In genomic region chr9:65827344-65828015, GRCm38 (mm10) we compare ENCODE assay signal across 8 mouse cellular contexts. TPM values are rescaled to one million over a fixed set of nuclear protein-coding genes. Genes with fewer than 3 reads are reported as not detected.
DNase-seq lines count a peak whose midpoint lies in the region; ATAC-seq lines count a peak whose summit lies in the region.

Gene Zfp609, minus strand, starts transcription at chr9:65827564.

- peak; percentile 95 to 97 for DNase-seq in adrenal gland, adult 18-20 months (ENCODE audit: low spot score in 2 of 2)
- DNase-seq in embryo, embryonic 10.5 days (ENCODE audit: low spot score) = peak; percentile 98
- DNase-seq in gastrocnemius, postnatal 25 days = peak; percentile 89
- peak; percentile 100 for DNase-seq in intestine, embryonic 14.5 days (ENCODE audit: low spot score)
- peak; percentile 94 to 95 for DNase-seq in left cerebral cortex, postnatal 10 days (ENCODE audit: extremely low spot score in 1 of 2, low spot score in 2 of 2)
- peak; percentile 96 to 97 for DNase-seq in right cerebral cortex, postnatal 10 days (ENCODE audit: low spot score in 2 of 2)
- peak; percentile 95 for DNase-seq in urinary bladder, postnatal 14 days (ENCODE audit: low spot score)

- H3K9ac ChIP-seq in intestine, embryonic 14.5 days (ENCODE audit: low read length) = peak within 1 kb of the TSS; percentile 96

- H3K36me3 ChIP-seq in intestine, embryonic 14.5 days (ENCODE audit: control insufficient read depth, insufficient read depth, low read length) = no peaks in the 10 kb centered on the region

- H3K4me1 ChIP-seq in intestine, embryonic 14.5 days (replicated peaks; ENCODE audit: control insufficient read depth, insufficient read depth, low read length) = peaks cover 36% of the 10 kb centered on the region

- peak; percentile 90 for ATAC-seq in intestine, embryonic 14.5 days (replicated peaks; ENCODE audit: low FRiP score, low TSS enrichment, low read depth)
- ATAC-seq in megakaryocyte progenitor cell, adult 5-6 weeks (replicated peaks; ENCODE audit: poor library complexity) = peak; percentile 78

- no peaks in the 10 kb centered on the region for H3K9me3 ChIP-seq in intestine, embryonic 14.5 days (ENCODE audit: control insufficient read depth, low read length)

- H3K4me2 ChIP-seq in intestine, embryonic 14.5 days (ENCODE audit: low read length) = peak within 1 kb of the TSS; percentile 90

- WGBS in intestine, embryonic 14.5 days = under 1% methylated on average over 64 of the region's 76 CpGs

- H3K4me3 ChIP-seq in intestine, embryonic 14.5 days (ENCODE audit: low read depth, low read length) = peak within 1 kb of the TSS; percentile 77

- H3K27me3 ChIP-seq in intestine, embryonic 14.5 days (replicated peaks; ENCODE audit: control insufficient read depth, insufficient read depth, low read length) = no peaks in the 10 kb centered on the region

- peak within 1 kb of the TSS; percentile 98 for H3K27ac ChIP-seq in intestine, embryonic 14.5 days (ENCODE audit: low read depth)

- intact Hi-C loops in left cerebral cortex, postnatal 10 days (cut with DNase I) = loop anchor here (5.0 kb wide), 1 partner anchor 130 kb away; no protein-coding TSS in a partner anchor

RNA-seq across cellular contexts. Expression of gene Zfp609, which starts in this region (rescaled TPM):
- total RNA-seq in adrenal gland, adult 18-20 months (2021) = 10 to 100 TPM; 19.6 to 24.4 TPM
- 10 to 100 TPM; 15.1 to 20.6 TPM for total RNA-seq in gastrocnemius, postnatal 25 days (2021)
- 7.8 and 7.9 TPM in 2 replicates for polyA plus RNA-seq in intestine, embryonic 14.5 days (2014; fragmentation: Nextera tagmentation; extraction: Ambion mirVana)
- 10 to 100 TPM; 41.3 to 42.2 TPM for total RNA-seq in left cerebral cortex, postnatal 10 days (2021)
- 22.6 and 23.3 TPM in 2 replicates for total RNA-seq in megakaryocyte progenitor cell, adult 5-6 weeks (2015)
- 5.5 and 6.8 TPM in 2 replicates for total RNA-seq in megakaryocyte progenitor cell, adult 5-6 weeks (2017)

Comparison
In these comparisons a context has a peak if more than half of its experiments do, and no peak if none do; other contexts are left out.
1. Peak in every context shown above with its lines: DNase-seq, ATAC-seq, H3K4me3 ChIP-seq and H3K27ac ChIP-seq.